Mouse (Mus musculus) fat pad, adult 2 months (tissue): ENCODE results near the gene Wdsub1.

ENCODE experiments used
- DNase-seq: peaks from one replicate; pipeline ENCODE4 v3.0.0-alpha.2; 2011; ENCODE audit warnings: low read depth, low spot score; ENCODE audit errors: extremely low read depth

The Wdsub1 gene

GRCm38 (mm10) chr2:59842556-59843008 lies 39.8 kb downstream of the Wdsub1 start:
- DNase-seq = no peak

- no peak for DNase-seq
These were observed 40.4 kb downstream of the Wdsub1 start for GRCm38 (mm10) chr2:59841944-59842343.

- no peak for DNase-seq
These were observed 41.0 kb downstream of the Wdsub1 start for GRCm38 (mm10) chr2:59841189-59841939.

- no peak for DNase-seq
These were observed 42.2 kb downstream of the Wdsub1 start for GRCm38 (mm10) chr2:59840191-59840590.

- no peak for DNase-seq
These were observed 42.6 kb downstream of the Wdsub1 start for GRCm38 (mm10) chr2:59839755-59840154.

GRCm38 (mm10) chr2:59838825-59839224 lies 43.6 kb downstream of the Wdsub1 start:
- DNase-seq = no peak

GRCm38 (mm10) chr2:59831831-59832230 lies 50.6 kb downstream of the Wdsub1 start:
- DNase-seq = no peak

GRCm38 (mm10) chr2:59830940-59831339 lies 51.5 kb downstream of the Wdsub1 start:
- no peak for DNase-seq

GRCm38 (mm10) chr2:59830151-59830550 lies 52.2 kb downstream of the Wdsub1 start:
- DNase-seq = no peak

- no peak for DNase-seq
These were observed 52.7 kb downstream of the Wdsub1 start for GRCm38 (mm10) chr2:59829718-59830117.

- DNase-seq = no peak
These were observed 53.4 kb downstream of the Wdsub1 start for GRCm38 (mm10) chr2:59828777-59829508.

GRCm38 (mm10) chr2:59828103-59828655 lies 54.2 kb downstream of the Wdsub1 start:
- no peak for DNase-seq

- no peak for DNase-seq
These were observed 57.0 kb downstream of the Wdsub1 start for GRCm38 (mm10) chr2:59825380-59825779.

GRCm38 (mm10) chr2:59824289-59824688 lies 58.1 kb downstream of the Wdsub1 start:
- DNase-seq = no peak

- DNase-seq = no peak
These were observed 61.3 kb downstream of the Wdsub1 start for GRCm38 (mm10) chr2:59821044-59821443.

GRCm38 (mm10) chr2:59820088-59820487 lies 62.3 kb downstream of the Wdsub1 start:
- DNase-seq = no peak

- DNase-seq = no peak
These were observed 63.0 kb downstream of the Wdsub1 start for GRCm38 (mm10) chr2:59819415-59819814.

- no peak for DNase-seq
These were observed 63.7 kb downstream of the Wdsub1 start for GRCm38 (mm10) chr2:59818663-59819062.

GRCm38 (mm10) chr2:59814997-59815396 lies 67.4 kb downstream of the Wdsub1 start:
- no peak for DNase-seq

GRCm38 (mm10) chr2:59813457-59813856 lies 68.9 kb downstream of the Wdsub1 start:
- no peak for DNase-seq

- no peak for DNase-seq
These were observed 69.8 kb downstream of the Wdsub1 start for GRCm38 (mm10) chr2:59812641-59813040.

- no peak for DNase-seq
These were observed 71.1 kb downstream of the Wdsub1 start for GRCm38 (mm10) chr2:59811247-59811646.
